Mouse (Mus musculus) hindbrain, embryonic 10.5 days (tissue): ENCODE data around the gene Ablim1. TPM values are rescaled to one million over a fixed set of nuclear protein-coding genes. Genes with fewer than 3 reads are reported as not detected.

Experiments
- DNase-seq: peaks from one replicate; pipeline ENCODE4 v3.0.0-alpha.2; 2017; ENCODE audit warnings: low spot score
- H3K27ac ChIP-seq: fragments of 300-500 bp; sonication (generic); 2 replicates; pipeline ENCODE4 v1.5.1; 2016; ENCODE audit warnings: mild to moderate bottlenecking, moderate library complexity
- H3K27me3 ChIP-seq: fragments of 300-500 bp; sonication (generic); 2 replicates; pipeline ENCODE4 v1.6.1; 2016; ENCODE audit warnings: mild to moderate bottlenecking; ENCODE audit not compliant: poor library complexity, insufficient read depth, severe bottlenecking
- H3K36me3 ChIP-seq: fragments of 300-500 bp; sonication (generic); 2 replicates; pipeline ENCODE4 v1.6.1; 2016; ENCODE audit warnings: mild to moderate bottlenecking, moderate library complexity
- H3K4me1 ChIP-seq: fragments of 300-500 bp; sonication (generic); replicated peaks from 2 replicates; pipeline ENCODE4 v1.6.1; 2016; ENCODE audit warnings: mild to moderate bottlenecking
- H3K4me3 ChIP-seq: fragments of 300-500 bp; sonication (generic); 2 replicates; pipeline ENCODE4 v1.5.1; 2016; ENCODE audit warnings: mild to moderate bottlenecking, moderate library complexity
- H3K9me3 ChIP-seq: fragments of 300-500 bp; sonication (generic); 2 replicates; pipeline ENCODE4 v1.6.1; 2016; ENCODE audit warnings: mild to moderate bottlenecking, moderate library complexity
- WGBS: fragments of 180-500 bp; shearing (Covaris S2); methylation state at CpG from one replicate; pipeline ENCODE4 v1.1.7; 2016; 5-methylcytosine and 5-hydroxymethylcytosine counted together
- polyA plus RNA-seq: library from polyadenylated mRNA; unstranded; fragments of >200 nt; fragmentation: Nextera tagmentation; extraction: Ambion mirVana; gene quantifications from 2 replicates; pipeline ENCODE4 v1.2.1, GENCODE M21; 2016

The Ablim1 gene
- polyA plus RNA-seq, 1 experiment from 2014 or later = 17.7 TPM

GRCm38 (mm10) chr19:57240259-57240658 lies 74.5 kb downstream of the Ablim1 start:
- no peak overlapping the region for H3K4me3 ChIP-seq
- H3K9me3 ChIP-seq = no peaks in the 10 kb centered on the region
- WGBS = 81% methylated on average over 6 of the region's 6 CpGs
- no peaks in the 10 kb centered on the region for H3K27me3 ChIP-seq
- no peak for DNase-seq
- H3K4me1 ChIP-seq = 0 out of 2 replicates have a peak, but pooled peaks cover 7% of the 10 kb centered on the region
- no peaks in the 10 kb centered on the region for H3K36me3 ChIP-seq
- H3K27ac ChIP-seq = no peak overlapping the region

DNA sequence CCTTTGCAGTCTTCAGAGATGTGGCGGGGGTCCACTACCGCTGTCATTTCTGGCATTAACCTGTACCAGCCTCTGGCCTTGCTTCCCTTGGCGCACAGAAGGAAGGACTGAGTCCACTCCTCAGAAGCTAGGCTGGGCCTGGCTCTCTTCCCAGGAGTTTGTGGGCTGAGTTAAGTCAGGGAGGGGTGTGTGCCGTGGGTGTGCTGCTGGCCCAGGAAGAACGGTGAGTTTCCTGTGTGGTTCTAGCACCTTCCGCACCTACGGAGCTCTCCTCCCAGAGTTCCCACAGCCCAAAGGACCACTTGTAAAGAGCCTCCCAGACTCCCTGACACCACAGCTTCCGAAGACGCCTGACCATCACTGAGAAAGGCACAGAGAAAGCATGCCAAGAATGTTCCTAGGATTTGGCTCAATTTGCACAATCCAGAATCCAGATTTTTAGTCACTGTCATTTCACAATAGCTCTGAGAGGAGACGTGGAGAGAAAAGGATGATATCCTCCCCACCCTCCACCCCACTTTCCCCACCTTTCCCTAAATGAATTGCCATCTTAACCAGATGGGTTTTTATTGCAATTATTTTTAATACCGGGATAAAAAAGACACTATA lies 75.4 kb downstream of the Ablim1 start:
- no peaks in the 10 kb centered on the region for H3K9me3 ChIP-seq
- no peaks in the 10 kb centered on the region for H3K36me3 ChIP-seq
- H3K4me1 ChIP-seq = 0 out of 2 replicates have a peak, but pooled peaks cover 7% of the 10 kb centered on the region
- H3K4me3 ChIP-seq = no peak overlapping the region
- H3K27ac ChIP-seq = peak overlapping the region; percentile 19; the same call in 1 of the 2 replicates
- WGBS = 82% methylated on average over 11 of the region's 11 CpGs
- DNase-seq = no peak
- H3K27me3 ChIP-seq = no peaks in the 10 kb centered on the region

DNA sequence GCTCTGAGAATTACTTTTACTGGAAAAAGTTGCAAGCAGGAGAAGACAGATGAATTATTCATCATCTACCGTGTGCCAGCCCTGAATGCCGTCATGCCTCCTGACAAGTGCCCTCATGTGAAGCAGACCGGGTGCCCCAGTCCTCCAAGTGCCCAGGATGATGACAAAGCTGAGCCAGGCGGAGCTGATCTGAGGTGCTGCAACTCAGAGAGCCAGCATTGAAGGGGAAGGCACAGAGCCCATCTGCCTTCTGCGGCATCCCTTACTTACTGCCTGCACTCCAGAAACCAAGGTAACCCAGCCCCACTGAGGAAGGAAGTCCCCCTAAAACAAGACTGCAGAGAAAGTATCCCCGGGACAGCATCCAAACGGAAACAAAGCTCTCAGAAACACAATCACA lies 76.3 kb downstream of the Ablim1 start:
- Histone ChIP-seq H3K36me3 (no peaks in the 10 kb centered on the region), H3K27me3 (no peaks in the 10 kb centered on the region), H3K27ac (no peak overlapping the region; the same call in 1 of the 2 replicates), H3K4me1 (0 out of 2 replicates have a peak, but pooled peaks cover 7% of the 10 kb centered on the region), H3K9me3 (no peaks in the 10 kb centered on the region), H3K4me3 (no peak overlapping the region)
- WGBS = 81% methylated on average over 7 of the region's 7 CpGs
- DNase-seq = no peak

- Histone ChIP-seq H3K27ac (no peak overlapping the region), H3K9me3 (no peaks in the 10 kb centered on the region), H3K36me3 (no peaks in the 10 kb centered on the region), H3K27me3 (no peaks in the 10 kb centered on the region), H3K4me3 (no peak overlapping the region), H3K4me1 (0 out of 2 replicates have a peak, but pooled peaks cover 7% of the 10 kb centered on the region)
- 86% methylated on average over 6 of the region's 6 CpGs for WGBS
- DNase-seq = no peak
These were observed 77.2 kb downstream of the Ablim1 start for GRCm38 (mm10) chr19:57237534-57237933.

DNA sequence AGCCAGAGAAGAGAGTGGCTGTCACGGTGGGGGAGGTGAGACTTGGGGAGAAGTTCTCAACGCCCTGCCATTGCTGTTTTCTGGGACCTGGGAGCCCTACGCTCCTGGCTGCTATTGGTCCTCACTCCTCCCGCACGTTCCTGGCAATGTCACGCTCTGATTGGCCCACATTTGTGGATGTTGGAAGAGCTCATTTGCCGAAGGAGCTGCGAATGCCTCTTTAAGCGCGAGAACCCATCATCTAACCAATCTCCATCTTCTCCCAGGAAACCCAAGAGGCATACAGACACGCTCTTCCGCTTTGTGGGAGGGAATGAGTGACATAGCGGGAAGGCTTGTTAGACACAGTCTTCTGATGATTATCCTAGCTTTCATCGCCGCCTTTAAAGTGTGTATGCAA lies 78.1 kb downstream of the Ablim1 start:
- H3K27ac ChIP-seq = no peak overlapping the region
- H3K9me3 ChIP-seq = no peaks in the 10 kb centered on the region
- 0 out of 2 replicates have a peak, but pooled peaks cover 4% of the 10 kb centered on the region for H3K4me1 ChIP-seq
- WGBS = 67% methylated on average over 15 of the region's 15 CpGs
- DNase-seq = no peak
- H3K4me3 ChIP-seq = no peak overlapping the region
- no peaks in the 10 kb centered on the region for H3K27me3 ChIP-seq
- H3K36me3 ChIP-seq = no peaks in the 10 kb centered on the region

DNA sequence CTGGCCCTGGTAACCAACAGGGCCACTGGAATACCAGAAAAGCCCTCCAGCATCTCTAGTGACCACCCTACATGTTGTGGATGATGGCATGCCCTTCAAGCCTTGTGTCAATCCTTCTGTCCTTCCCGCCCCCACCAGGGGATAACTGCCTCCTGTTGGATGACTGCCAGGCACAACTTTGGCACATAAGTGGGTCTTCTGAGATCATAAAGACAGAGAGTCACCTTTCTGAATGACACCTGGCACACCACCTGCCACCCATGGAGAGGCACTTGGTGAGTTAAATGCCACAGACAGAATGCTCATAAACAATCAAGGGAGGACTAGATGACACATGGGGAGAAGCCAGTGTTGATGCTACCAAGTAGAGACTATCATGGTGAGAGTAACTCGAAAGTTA lies 78.8 kb downstream of the Ablim1 start:
- Histone ChIP-seq H3K9me3 (no peaks in the 10 kb centered on the region), H3K27me3 (no peaks in the 10 kb centered on the region), H3K27ac (no peak overlapping the region), H3K4me3 (no peak overlapping the region), H3K4me1 (0 out of 2 replicates have a peak, but pooled peaks cover 4% of the 10 kb centered on the region), H3K36me3 (no peaks in the 10 kb centered on the region)
- 85% methylated on average over 2 of the region's 2 CpGs for WGBS
- DNase-seq = no peak

DNA sequence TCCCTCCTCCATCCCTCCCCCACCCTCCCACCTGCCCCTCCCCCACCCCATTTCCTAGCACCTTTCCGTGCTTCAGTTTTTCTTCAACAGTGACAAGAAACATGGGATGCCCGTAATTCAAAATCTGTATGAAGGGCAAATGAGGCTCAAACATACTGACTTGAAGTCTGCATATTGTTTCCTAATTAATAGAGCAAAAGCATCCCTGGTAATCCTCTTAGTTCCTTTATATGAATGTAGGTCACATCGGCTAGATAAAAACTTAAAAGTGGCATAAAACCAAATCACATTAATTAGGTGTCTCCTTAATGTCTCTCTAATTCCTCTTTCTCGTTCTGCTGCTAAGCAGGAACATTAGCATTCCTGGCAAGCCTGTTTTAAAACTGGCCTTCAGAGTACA lies 83.7 kb downstream of the Ablim1 start:
- Histone ChIP-seq H3K36me3 (no peaks in the 10 kb centered on the region), H3K4me1 (no peaks in the 10 kb centered on the region), H3K27ac (no peak overlapping the region), H3K4me3 (no peak overlapping the region), H3K9me3 (no peaks in the 10 kb centered on the region), H3K27me3 (no peaks in the 10 kb centered on the region)
- DNase-seq = no peak
- WGBS = 84% methylated on average over 4 of the region's 4 CpGs

DNA sequence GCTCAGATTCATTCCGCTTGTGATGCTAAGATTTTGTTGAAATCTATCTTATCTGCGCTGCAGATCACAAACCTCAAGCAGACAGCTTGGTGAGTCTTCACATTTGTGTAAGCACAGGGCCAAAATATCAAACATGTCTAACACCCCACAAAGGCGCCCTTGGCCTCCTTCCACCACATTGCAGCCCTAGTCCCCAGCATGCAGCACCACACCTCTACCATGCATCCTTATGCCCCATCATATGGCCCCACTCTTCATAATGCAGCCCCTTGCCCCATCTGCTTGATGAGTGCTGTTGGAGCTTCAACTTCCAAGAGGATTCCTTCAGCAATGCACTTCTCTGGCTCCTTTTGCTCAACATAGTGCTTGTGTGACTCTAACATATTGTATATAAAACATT lies 85.6 kb downstream of the Ablim1 start:
- H3K4me1 ChIP-seq = no peaks in the 10 kb centered on the region
- no peaks in the 10 kb centered on the region for H3K27me3 ChIP-seq
- H3K4me3 ChIP-seq = no peak overlapping the region
- DNase-seq = no peak
- no peaks in the 10 kb centered on the region for H3K9me3 ChIP-seq
- no peaks in the 10 kb centered on the region for H3K36me3 ChIP-seq
- 94% methylated on average over 3 of the region's 3 CpGs for WGBS
- no peak overlapping the region for H3K27ac ChIP-seq

DNA sequence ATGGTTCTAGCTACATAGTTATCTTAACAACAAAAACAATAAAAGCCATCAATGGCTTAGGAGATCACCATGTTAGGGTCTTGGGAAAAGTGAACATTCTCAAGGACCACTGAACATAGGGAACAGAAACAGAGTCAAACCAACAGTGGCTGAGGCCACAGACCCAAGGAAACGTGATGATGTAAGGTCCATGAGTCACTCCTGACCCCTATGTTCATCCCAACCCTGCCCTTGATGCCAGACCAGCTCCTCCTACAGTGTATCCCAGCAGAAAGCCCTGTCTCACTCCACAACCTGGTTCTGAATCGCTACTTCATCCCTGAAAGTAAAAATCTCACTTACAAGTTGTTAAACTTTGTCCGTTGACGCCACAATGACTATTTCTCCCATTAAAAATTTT lies 86.1 kb downstream of the Ablim1 start:
- H3K27ac ChIP-seq = no peak overlapping the region
- 0 out of 2 replicates have a peak, but pooled peaks cover 4% of the 10 kb centered on the region for H3K4me1 ChIP-seq
- H3K27me3 ChIP-seq = no peaks in the 10 kb centered on the region
- H3K36me3 ChIP-seq = no peaks in the 10 kb centered on the region
- no peak for DNase-seq
- WGBS = 86% methylated on average over 4 of the region's 4 CpGs
- H3K4me3 ChIP-seq = no peak overlapping the region
- H3K9me3 ChIP-seq = no peaks in the 10 kb centered on the region

GRCm38 (mm10) chr19:57224390-57224789 lies 90.3 kb downstream of the Ablim1 start:
- H3K27me3 ChIP-seq = no peaks in the 10 kb centered on the region
- peaks cover 26% of the 10 kb centered on the region for H3K4me1 ChIP-seq
- no peak overlapping the region for H3K4me3 ChIP-seq
- DNase-seq = no peak
- no peak overlapping the region for H3K27ac ChIP-seq
- H3K36me3 ChIP-seq = no peaks in the 10 kb centered on the region
- H3K9me3 ChIP-seq = no peaks in the 10 kb centered on the region
- WGBS = 93% methylated on average over 5 of the region's 5 CpGs

DNA sequence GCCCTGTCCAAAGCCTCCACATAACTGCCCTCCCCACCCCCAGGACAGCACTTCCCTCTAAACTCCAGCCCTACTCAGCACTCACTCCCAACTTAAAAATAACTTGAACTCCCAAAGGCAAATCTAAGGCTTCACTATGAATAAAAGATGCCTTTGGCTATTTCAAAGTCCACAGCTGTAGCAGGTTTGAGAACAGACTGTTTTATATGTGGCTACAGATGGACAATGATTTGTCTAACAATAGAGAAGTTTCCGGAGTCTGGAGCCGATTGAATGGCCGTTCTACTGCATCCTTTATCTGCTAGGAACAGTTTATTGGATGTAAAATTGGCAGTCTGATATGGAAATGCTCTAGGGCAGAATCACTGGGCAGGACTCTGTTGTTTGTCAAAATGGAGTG lies 91.0 kb downstream of the Ablim1 start:
- H3K9me3 ChIP-seq = no peaks in the 10 kb centered on the region
- H3K4me1 ChIP-seq = peaks cover 26% of the 10 kb centered on the region
- DNase-seq = no peak
- no peaks in the 10 kb centered on the region for H3K27me3 ChIP-seq
- H3K36me3 ChIP-seq = no peaks in the 10 kb centered on the region
- H3K4me3 ChIP-seq = no peak overlapping the region
- WGBS = 86% methylated on average over 3 of the region's 3 CpGs
- no peak overlapping the region for H3K27ac ChIP-seq

- H3K36me3 ChIP-seq = no peaks in the 10 kb centered on the region
- H3K4me1 ChIP-seq = peaks cover 26% of the 10 kb centered on the region
- no peak for DNase-seq
- H3K9me3 ChIP-seq = no peaks in the 10 kb centered on the region
- H3K4me3 ChIP-seq = no peak overlapping the region
- no peaks in the 10 kb centered on the region for H3K27me3 ChIP-seq
- WGBS = 95% methylated on average over 6 of the region's 6 CpGs
- no peak overlapping the region for H3K27ac ChIP-seq
These were observed 92.1 kb downstream of the Ablim1 start for GRCm38 (mm10) chr19:57222657-57223056.

- H3K4me3 ChIP-seq = no peak overlapping the region
- no peaks in the 10 kb centered on the region for H3K9me3 ChIP-seq
- 58% methylated on average over 7 of the region's 7 CpGs for WGBS
- no peak for DNase-seq
- H3K27me3 ChIP-seq = no peaks in the 10 kb centered on the region
- H3K27ac ChIP-seq = no peak overlapping the region
- peaks cover 30% of the 10 kb centered on the region for H3K4me1 ChIP-seq
- no peaks in the 10 kb centered on the region for H3K36me3 ChIP-seq
These were observed 93.0 kb downstream of the Ablim1 start for GRCm38 (mm10) chr19:57221684-57222235.
